Mouse (Mus musculus) midbrain, postnatal 0 days (tissue): ENCODE results near the gene Gm9817. TPM values are rescaled to one million over a fixed set of nuclear protein-coding genes. Genes with fewer than 3 reads are reported as not detected.

Source experiments
- ATAC-seq: fragments of 200-750 bp; cut with Nextera tagmentation; 2 replicates; pipeline ENCODE4 v1.8.0; 2017; ENCODE audit warnings: moderate number of reproducible peaks, mild to moderate bottlenecking, moderate TSS enrichment, moderate library complexity; ENCODE audit not compliant: low FRiP score
- DNase-seq: peaks from one replicate; pipeline ENCODE4 v3.0.0-alpha.2; 2015; ENCODE audit warnings: low spot score
- H3K27ac ChIP-seq: fragments of 300-500 bp; sonication (generic); 2 replicates; pipeline ENCODE4 v1.5.1; 2014; ENCODE audit warnings: low read depth, mild to moderate bottlenecking, low read length, mixed read lengths
- H3K27me3 ChIP-seq: fragments of 300-500 bp; sonication (generic); 2 replicates; pipeline ENCODE4 v1.6.1; 2014; ENCODE audit warnings: low read length, control low read depth, mixed read lengths; ENCODE audit not compliant: insufficient read depth
- H3K36me3 ChIP-seq: fragments of 300-500 bp; sonication (generic); 2 replicates; pipeline ENCODE4 v1.6.1; 2014; ENCODE audit warnings: low read length, control low read depth, mixed read lengths; ENCODE audit not compliant: insufficient read depth
- H3K4me1 ChIP-seq: fragments of 300-500 bp; sonication (generic); 2 replicates; pipeline ENCODE4 v1.6.1; 2014; ENCODE audit warnings: mild to moderate bottlenecking, control low read depth, antibody characterized with exemption, low read length, mixed read lengths; ENCODE audit not compliant: insufficient read depth
- H3K4me2 ChIP-seq: fragments of 300-500 bp; sonication (generic); 2 replicates; pipeline ENCODE4 v1.6.1; 2014; ENCODE audit warnings: low read depth, mild to moderate bottlenecking, low read length, mixed read lengths; ENCODE audit not compliant: poor library complexity, severe bottlenecking
- H3K4me3 ChIP-seq: fragments of 300-500 bp; sonication (generic); 2 replicates; pipeline ENCODE4 v1.5.1; 2014; ENCODE audit warnings: low read depth, mild to moderate bottlenecking, low read length, moderate library complexity
- H3K9ac ChIP-seq: fragments of 300-500 bp; sonication (generic); replicated peaks from 2 replicates; pipeline ENCODE4 v1.6.1; 2014; ENCODE audit warnings: mild to moderate bottlenecking, low read length, moderate library complexity, mixed read lengths; ENCODE audit not compliant: poor library complexity, severe bottlenecking
- H3K9me3 ChIP-seq: fragments of 300-500 bp; sonication (generic); 2 replicates; pipeline ENCODE4 v1.6.1; 2016; ENCODE audit warnings: low read length, control low read depth
- CTCF ChIP-seq: IDR thresholded peaks from 2 replicates; pipeline ENCODE4 v1.5.1; 2016; ENCODE audit warnings: antibody characterized with exemption, mild to moderate bottlenecking
- WGBS: fragments of 180-500 bp; shearing (Covaris S2); extraction: QIAGEN DNeasy Blood & Tissue Kit; methylation state at CpG from one replicate; pipeline ENCODE4 v1.1.7; 2014; 5-methylcytosine and 5-hydroxymethylcytosine counted together
- polyA plus RNA-seq: library from polyadenylated mRNA; unstranded; fragments of >200 nt; fragmentation: Nextera tagmentation; extraction: Ambion mirVana; gene quantifications from 2 replicates; pipeline ENCODE4 v1.2.1, GENCODE M21; 2015
- total RNA-seq: library from RNA; depleted of rRNA; stranded (reverse); fragments of >200 nt; gene quantifications from 2 replicates; pipeline ENCODE4 v1.2.3, GENCODE M21; 2014; rRNA removed

The Gm9817 gene
- total and polyA plus RNA-seq, 2 experiments from 2014 or later = not detected

GRCm38 (mm10) chr13:45118375-45118774 lies 39.9 kb downstream of the Gm9817 start:
- no peaks in the 10 kb centered on the region for H3K36me3 ChIP-seq
- ATAC-seq = no peak
- H3K9me3 ChIP-seq = no peaks in the 10 kb centered on the region
- TF ChIP-seq CTCF = no peak
- no peak overlapping the region for H3K27ac ChIP-seq
- no peak for DNase-seq
- H3K4me3 ChIP-seq = no peak overlapping the region
- no peaks in the 10 kb centered on the region for H3K27me3 ChIP-seq
- H3K4me1 ChIP-seq = no peaks in the 10 kb centered on the region
- H3K9ac ChIP-seq = no peak overlapping the region
- 92% methylated on average over 5 of the region's 5 CpGs for WGBS
- no peak overlapping the region for H3K4me2 ChIP-seq

- Histone ChIP-seq H3K36me3 (no peaks in the 10 kb centered on the region), H3K27me3 (no peaks in the 10 kb centered on the region), H3K9ac (no peak overlapping the region), H3K4me3 (no peak overlapping the region), H3K4me1 (no peaks in the 10 kb centered on the region), H3K9me3 (no peaks in the 10 kb centered on the region), H3K4me2 (no peak overlapping the region), H3K27ac (no peak overlapping the region)
- TF ChIP-seq CTCF = no peak
- no peak for ATAC-seq
- WGBS = 83% methylated on average over 3 of the region's 3 CpGs
- no peak for DNase-seq
Observed at GRCm38 (mm10) chr13:45118822-45119221, 40.3 kb downstream of the Gm9817 start.

Other genes with a start within 250 kb of the Gm9817 start
- 91.0 and 115 TPM in 2 replicates for gene Dtnbp1, start 76.5 kb upstream of the Gm9817 start, total RNA-seq
- 139 TPM in 2 replicates for gene Dtnbp1, start 76.5 kb upstream of the Gm9817 start, polyA plus RNA-seq